Mouse (Mus musculus) heart, embryonic 11.5 days (tissue): Measurements from ENCODE around the gene Nwd2. TPM values are rescaled to one million over a fixed set of nuclear protein-coding genes. Genes with fewer than 3 reads are reported as not detected.

Source experiments
- ATAC-seq: fragments of 200-750 bp; cut with Nextera tagmentation; replicated peaks from 2 replicates; pipeline ENCODE4 v1.8.0; 2017; ENCODE audit warnings: moderate library complexity; ENCODE audit not compliant: insufficient number of reproducible peaks, low FRiP score, low TSS enrichment
- H3K27ac ChIP-seq: fragments of 300-500 bp; sonication (generic); 2 replicates; pipeline ENCODE4 v1.5.1; 2014; ENCODE audit warnings: mild to moderate bottlenecking, low read depth, low read length
- H3K27me3 ChIP-seq: fragments of 300-500 bp; sonication (generic); 2 replicates; pipeline ENCODE4 v1.6.1; 2014; ENCODE audit warnings: mild to moderate bottlenecking, low read length, mixed read lengths; ENCODE audit not compliant: control insufficient read depth, insufficient read depth
- H3K36me3 ChIP-seq: fragments of 300-500 bp; sonication (generic); 2 replicates; pipeline ENCODE4 v1.6.1; 2014; ENCODE audit warnings: mild to moderate bottlenecking, low read length, moderate library complexity, mixed read lengths; ENCODE audit not compliant: control insufficient read depth, insufficient read depth
- H3K4me1 ChIP-seq: fragments of 300-500 bp; sonication (generic); 2 replicates; pipeline ENCODE4 v1.6.1; 2014; ENCODE audit warnings: low read length; ENCODE audit not compliant: control insufficient read depth, insufficient read depth
- H3K4me2 ChIP-seq: fragments of 300-500 bp; sonication (generic); 2 replicates; pipeline ENCODE4 v1.6.1; 2014; ENCODE audit warnings: mild to moderate bottlenecking, moderate library complexity
- H3K4me3 ChIP-seq: fragments of 300-500 bp; sonication (generic); 2 replicates; pipeline ENCODE4 v1.5.1; 2014; ENCODE audit warnings: low read depth, low read length
- H3K9ac ChIP-seq: fragments of 300-500 bp; sonication (generic); 2 replicates; pipeline ENCODE4 v1.6.1; 2014; ENCODE audit warnings: mild to moderate bottlenecking, low read depth, low read length, moderate library complexity
- H3K9me3 ChIP-seq: fragments of 300-500 bp; sonication (generic); replicated peaks from 2 replicates; pipeline ENCODE4 v1.6.1; 2016; ENCODE audit warnings: low read length; ENCODE audit not compliant: control insufficient read depth
- WGBS: fragments of 180-500 bp; shearing (Covaris S2); extraction: QIAGEN DNeasy Blood & Tissue Kit; methylation state at CpG from one replicate; pipeline ENCODE4 v1.1.7; 2014; ENCODE audit not compliant: insufficient replicate concordance; 5-methylcytosine and 5-hydroxymethylcytosine counted together
- polyA plus RNA-seq: library from polyadenylated mRNA; unstranded; fragments of >200 nt; fragmentation: Nextera tagmentation; extraction: Ambion mirVana; gene quantifications from 2 replicates; pipeline ENCODE4 v1.2.1, GENCODE M21; 2014

Nwd2 gene
- polyA plus RNA-seq, 1 experiment from 2014 or later, result 0.06 TPM

GRCm38 (mm10) chr5:63735521-63735920 lies 86.6 kb downstream of the Nwd2 start:
- no peaks in the 10 kb centered on the region for H3K4me1 ChIP-seq
- ATAC-seq, result no peak
- 52% methylated on average over 7 of the region's 7 CpGs for WGBS

GRCm38 (mm10) chr5:63743426-63743825 lies 94.5 kb downstream of the Nwd2 start:
- Histone ChIP-seq H3K4me2 (no peak overlapping the region), H3K9ac (no peak overlapping the region), H3K27me3 (no peaks in the 10 kb centered on the region), H3K36me3 (no peaks in the 10 kb centered on the region), H3K4me1 (no peaks in the 10 kb centered on the region), H3K4me3 (no peak overlapping the region), H3K27ac (no peak overlapping the region), H3K9me3 (no peaks in the 10 kb centered on the region)
- ATAC-seq, result no peak
- 66% methylated on average over 2 of the region's 2 CpGs for WGBS

More at GRCm38 (mm10) chr5:63735521-63735920, 86.6 kb downstream of the Nwd2 start:
- Histone ChIP-seq H3K4me2 (no peak overlapping the region), H3K27me3 (no peaks in the 10 kb centered on the region), H3K27ac (no peak overlapping the region), H3K9me3 (no peaks in the 10 kb centered on the region), H3K4me3 (no peak overlapping the region), H3K36me3 (no peaks in the 10 kb centered on the region), H3K9ac (no peak overlapping the region)

GRCm38 (mm10) chr5:63748299-63748698 lies 99.4 kb downstream of the Nwd2 start:
- H3K27ac ChIP-seq, result no peak overlapping the region
- no peaks in the 10 kb centered on the region for H3K36me3 ChIP-seq
- H3K4me3 ChIP-seq, result no peak overlapping the region
- no peak overlapping the region for H3K9ac ChIP-seq
- 77% methylated on average over 2 of the region's 2 CpGs for WGBS
- no peaks in the 10 kb centered on the region for H3K27me3 ChIP-seq
- ATAC-seq, result no peak
- H3K9me3 ChIP-seq, result no peaks in the 10 kb centered on the region
- no peaks in the 10 kb centered on the region for H3K4me1 ChIP-seq
- no peak overlapping the region for H3K4me2 ChIP-seq

GRCm38 (mm10) chr5:63748759-63749158 lies 99.9 kb downstream of the Nwd2 start:
- Histone ChIP-seq H3K9ac (no peak overlapping the region), H3K4me3 (no peak overlapping the region), H3K36me3 (no peaks in the 10 kb centered on the region), H3K27ac (no peak overlapping the region), H3K27me3 (no peaks in the 10 kb centered on the region), H3K9me3 (no peaks in the 10 kb centered on the region), H3K4me2 (no peak overlapping the region), H3K4me1 (no peaks in the 10 kb centered on the region)
- 61% methylated on average over 1 of the region's 1 CpGs for WGBS
- ATAC-seq, result no peak

- no peaks in the 10 kb centered on the region for H3K36me3 ChIP-seq
- H3K9ac ChIP-seq, result no peak overlapping the region
- no peak for ATAC-seq
- WGBS, result 67% methylated on average over 5 of the region's 5 CpGs
- no peaks in the 10 kb centered on the region for H3K9me3 ChIP-seq
- no peak overlapping the region for H3K27ac ChIP-seq
- no peaks in the 10 kb centered on the region for H3K4me1 ChIP-seq
- H3K27me3 ChIP-seq, result no peaks in the 10 kb centered on the region
- no peak overlapping the region for H3K4me3 ChIP-seq
- H3K4me2 ChIP-seq, result no peak overlapping the region
These were observed 106.3 kb downstream of the Nwd2 start for GRCm38 (mm10) chr5:63755092-63755761.

GRCm38 (mm10) chr5:63755938-63756337 lies 107.0 kb downstream of the Nwd2 start:
- no peak overlapping the region for H3K4me2 ChIP-seq
- WGBS, result 73% methylated on average over 3 of the region's 3 CpGs
- H3K4me1 ChIP-seq, result no peaks in the 10 kb centered on the region
- no peak overlapping the region for H3K4me3 ChIP-seq
- H3K9ac ChIP-seq, result no peak overlapping the region
- H3K27ac ChIP-seq, result no peak overlapping the region
- no peaks in the 10 kb centered on the region for H3K36me3 ChIP-seq
- H3K9me3 ChIP-seq, result no peaks in the 10 kb centered on the region
- no peaks in the 10 kb centered on the region for H3K27me3 ChIP-seq
- ATAC-seq, result no peak

- no peak overlapping the region for H3K27ac ChIP-seq
- H3K4me3 ChIP-seq, result no peak overlapping the region
- H3K4me2 ChIP-seq, result no peak overlapping the region
- no peaks in the 10 kb centered on the region for H3K36me3 ChIP-seq
- 80% methylated on average over 4 of the region's 4 CpGs for WGBS
- ATAC-seq, result no peak
- H3K9ac ChIP-seq, result no peak overlapping the region
- H3K4me1 ChIP-seq, result no peaks in the 10 kb centered on the region
- H3K27me3 ChIP-seq, result no peaks in the 10 kb centered on the region
- H3K9me3 ChIP-seq, result no peaks in the 10 kb centered on the region
These were observed 117.0 kb downstream of the Nwd2 start for GRCm38 (mm10) chr5:63765886-63766285.

GRCm38 (mm10) chr5:63766715-63767114 lies 117.8 kb downstream of the Nwd2 start:
- H3K9me3 ChIP-seq, result no peaks in the 10 kb centered on the region
- H3K4me3 ChIP-seq, result no peak overlapping the region
- 39% methylated on average over 6 of the region's 6 CpGs for WGBS
- no peaks in the 10 kb centered on the region for H3K4me1 ChIP-seq
- no peaks in the 10 kb centered on the region for H3K36me3 ChIP-seq
- no peaks in the 10 kb centered on the region for H3K27me3 ChIP-seq
- no peak overlapping the region for H3K27ac ChIP-seq
- no peak for ATAC-seq
- no peak overlapping the region for H3K4me2 ChIP-seq
- no peak overlapping the region for H3K9ac ChIP-seq

- no peak overlapping the region for H3K4me3 ChIP-seq
- no peaks in the 10 kb centered on the region for H3K36me3 ChIP-seq
- no peak overlapping the region for H3K9ac ChIP-seq
- H3K27me3 ChIP-seq, result no peaks in the 10 kb centered on the region
- no peaks in the 10 kb centered on the region for H3K4me1 ChIP-seq
- H3K9me3 ChIP-seq, result no peaks in the 10 kb centered on the region
- WGBS, result 79% methylated on average over 8 of the region's 8 CpGs
- ATAC-seq, result no peak
- no peak overlapping the region for H3K27ac ChIP-seq
- H3K4me2 ChIP-seq, result no peak overlapping the region
These were observed 118.6 kb downstream of the Nwd2 start for GRCm38 (mm10) chr5:63767464-63767863.
